Mouse (Mus musculus) heart, adult 9 months (tissue): ENCODE results near the gene Zfp719.

Source experiments
- DNase-seq, 2 experiments: peaks; one replicate each; pipeline ENCODE4 v3.0.0; 2022; ENCODE audit warnings: low spot score in 2 of 2

The Zfp719 gene

DNA sequence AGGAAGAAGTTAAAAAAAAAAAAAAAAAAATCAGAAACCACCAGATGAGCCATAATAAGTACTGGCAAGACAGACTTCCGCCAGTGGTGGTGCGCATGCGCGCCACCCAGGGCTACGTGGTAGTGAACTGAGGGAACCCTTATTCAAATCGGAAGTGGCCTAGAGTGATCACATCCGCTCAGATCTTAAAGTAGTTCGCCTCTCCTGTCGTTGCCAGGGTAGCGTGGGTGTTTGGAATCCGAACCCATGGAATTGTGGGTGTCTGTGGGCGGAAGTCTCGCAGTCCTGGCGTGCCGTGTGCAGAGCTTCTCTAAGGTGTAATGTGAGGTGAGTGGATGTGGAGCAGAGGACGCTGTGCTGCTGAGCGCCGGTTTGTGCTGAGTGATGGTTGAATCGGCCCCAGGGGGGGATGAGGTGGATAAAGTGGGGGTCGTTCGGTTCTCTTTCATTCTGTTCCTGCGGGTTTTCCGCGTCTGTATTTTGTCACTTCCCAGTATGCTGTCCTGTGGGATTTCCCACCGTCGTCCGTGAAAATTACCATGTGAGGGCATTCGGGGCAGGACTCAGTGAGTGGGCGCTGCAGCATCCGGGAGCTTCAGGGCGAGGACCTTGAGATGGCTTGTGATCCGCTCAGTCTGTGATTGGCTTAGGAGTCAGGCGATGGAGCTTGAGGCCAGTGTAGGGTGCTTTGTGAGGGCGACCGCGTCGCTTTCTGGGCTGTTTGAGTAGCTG is at the start of gene Zfp719:
Gene Zfp719 (plus strand): TSS at position 171 of the 732 bp plus-strand sequence.
- DNase-seq = peak; percentile 92 to 94

DNA sequence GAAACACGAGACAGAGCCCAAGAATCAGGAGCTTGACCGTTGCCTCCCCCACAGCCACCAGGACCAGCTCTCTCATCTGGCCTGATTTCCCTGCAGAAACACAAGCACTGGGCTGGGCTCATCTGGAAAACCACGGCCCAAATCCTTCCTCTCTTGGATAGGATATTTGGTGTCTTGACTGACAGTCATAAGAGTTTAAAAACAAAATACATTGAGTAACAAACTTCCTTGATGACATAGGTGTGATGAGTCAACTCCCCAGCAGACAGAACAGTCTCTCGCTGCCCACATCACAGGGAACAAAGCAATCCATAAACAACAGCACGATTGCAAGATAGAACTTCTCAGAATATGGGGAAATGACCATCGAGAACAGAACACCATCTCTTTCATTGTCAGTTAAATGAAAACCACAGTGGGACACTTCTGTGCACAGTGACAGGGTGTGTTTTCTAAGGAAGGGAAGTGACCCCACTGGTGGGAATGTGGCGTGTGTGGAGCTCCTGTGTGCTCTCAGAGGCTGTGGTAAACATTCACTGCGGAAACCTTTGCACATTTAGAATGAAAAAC is 49.1 kb upstream of the Zfp719 start:
- no peak for DNase-seq

- DNase-seq = peak; percentile 6 to 51
These were observed 46.4 kb upstream of the Zfp719 start for GRCm38 (mm10) chr7:43532936-43533505.

- DNase-seq = no peak
These were observed 40.9 kb upstream of the Zfp719 start for GRCm38 (mm10) chr7:43538524-43538923.

- peak; percentile 15 to 41 for DNase-seq
These were observed 35.0 kb upstream of the Zfp719 start, which contains the start of gene Cd33 for GRCm38 (mm10) chr7:43544225-43544977. Cd33 (minus strand) TSS chr7:43544428.

DNA sequence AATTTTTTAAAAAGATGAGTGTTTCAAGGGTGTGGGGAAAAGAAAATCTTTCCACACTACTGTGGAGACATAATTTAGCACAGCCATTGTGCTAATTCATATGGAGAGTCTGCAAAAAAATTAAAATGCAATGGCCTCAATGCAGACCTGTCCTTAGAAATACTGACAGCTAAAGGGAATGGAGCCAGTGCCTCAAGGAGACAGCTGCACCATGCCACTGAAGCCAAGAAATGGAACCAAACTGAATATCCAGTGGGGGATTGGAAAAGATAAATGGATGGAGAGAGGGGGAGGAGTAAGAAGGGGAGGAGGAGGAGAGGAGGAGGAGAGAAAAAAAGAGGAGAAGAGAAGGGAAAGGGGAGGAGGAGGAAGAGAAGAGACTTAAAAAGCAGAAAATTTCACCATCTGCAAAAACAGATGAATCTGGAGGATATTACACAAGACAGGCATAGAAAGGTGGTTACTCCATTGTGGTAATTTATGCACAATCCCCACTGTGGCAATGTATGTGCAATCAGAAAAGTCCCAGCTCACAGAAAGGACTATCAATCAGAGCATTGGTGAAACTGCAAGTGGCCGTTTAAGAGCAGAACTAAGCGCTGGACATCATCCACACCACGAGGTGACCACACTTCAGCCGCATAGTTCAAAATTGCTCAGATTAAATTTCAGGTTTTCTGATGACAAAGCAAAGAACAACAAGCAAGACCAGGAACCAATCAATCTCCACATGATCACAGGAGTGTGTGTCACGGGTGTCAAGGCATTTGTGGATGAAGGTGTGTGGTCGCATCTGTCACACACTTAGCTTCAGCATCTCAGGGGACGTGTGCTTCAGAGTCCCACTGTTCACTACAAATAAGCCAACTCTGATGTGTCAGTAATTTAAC is 33.5 kb upstream of the Zfp719 start:
- no peak for DNase-seq

DNA sequence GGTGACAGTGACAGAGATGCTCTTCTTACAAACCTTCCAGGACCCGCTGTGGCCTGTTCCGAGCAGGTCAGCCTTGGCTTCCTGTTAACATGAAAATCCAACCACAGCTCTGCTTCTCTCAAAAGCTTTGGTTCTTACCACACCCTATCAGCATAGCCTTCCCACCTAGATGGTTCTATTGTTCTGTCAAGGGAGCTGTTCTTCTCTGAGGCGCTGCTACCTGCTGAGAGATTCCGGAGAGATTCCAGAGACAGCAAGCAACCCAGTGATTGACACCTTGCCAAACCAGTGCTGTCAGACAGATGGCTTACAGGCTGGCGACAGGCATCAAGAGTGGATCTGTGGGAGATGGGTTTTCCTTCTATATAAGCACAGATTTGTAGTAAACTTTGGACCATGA is 31.7 kb upstream of the Zfp719 start:
- DNase-seq = no peak

DNA sequence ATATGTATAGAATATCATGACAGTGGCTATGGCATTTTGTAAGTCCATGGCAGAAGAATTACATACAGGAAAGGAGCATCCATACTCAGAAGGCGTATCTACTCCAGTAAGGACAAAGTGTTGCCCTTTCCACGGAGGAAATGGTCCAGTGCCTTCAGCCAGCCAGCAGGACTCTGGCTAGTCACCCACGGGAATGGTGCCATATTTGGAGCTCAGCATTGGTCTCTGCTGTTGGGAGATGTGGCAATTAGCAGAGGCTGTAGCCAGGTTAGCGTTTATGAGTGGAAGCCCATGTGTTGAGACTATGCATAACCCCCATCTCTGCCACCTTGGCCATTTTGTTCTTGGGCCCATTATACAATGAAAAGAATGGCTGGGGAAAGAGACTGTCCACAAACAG is 31.2 kb upstream of the Zfp719 start:
- no peak for DNase-seq

DNA sequence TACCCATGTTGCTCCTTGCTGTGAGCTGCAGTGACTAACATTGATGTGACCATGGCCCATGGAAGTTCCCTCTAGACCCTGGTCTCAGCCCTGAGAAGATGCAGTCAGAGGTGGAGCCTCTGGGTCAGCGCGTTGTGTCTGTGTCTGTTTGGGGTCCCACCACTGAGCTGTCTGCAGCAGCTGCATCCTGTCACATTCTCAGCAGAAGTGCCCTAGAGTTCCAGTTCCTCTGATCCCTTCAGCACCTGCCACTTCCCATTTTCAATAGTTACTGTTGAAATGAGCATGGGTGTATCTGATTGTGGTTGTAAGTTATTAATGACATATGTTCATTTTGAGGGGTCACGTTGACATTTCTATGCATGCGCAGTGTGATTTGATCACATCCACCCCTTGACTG is 26.3 kb upstream of the Zfp719 start:
- peak; percentile 27 to 58 for DNase-seq

GRCm38 (mm10) chr7:43554550-43554949 is 24.9 kb upstream of the Zfp719 start:
- DNase-seq = peak; percentile 61 to 75

- DNase-seq = no peak
These were observed 24.1 kb upstream of the Zfp719 start for GRCm38 (mm10) chr7:43555351-43555750.

DNA sequence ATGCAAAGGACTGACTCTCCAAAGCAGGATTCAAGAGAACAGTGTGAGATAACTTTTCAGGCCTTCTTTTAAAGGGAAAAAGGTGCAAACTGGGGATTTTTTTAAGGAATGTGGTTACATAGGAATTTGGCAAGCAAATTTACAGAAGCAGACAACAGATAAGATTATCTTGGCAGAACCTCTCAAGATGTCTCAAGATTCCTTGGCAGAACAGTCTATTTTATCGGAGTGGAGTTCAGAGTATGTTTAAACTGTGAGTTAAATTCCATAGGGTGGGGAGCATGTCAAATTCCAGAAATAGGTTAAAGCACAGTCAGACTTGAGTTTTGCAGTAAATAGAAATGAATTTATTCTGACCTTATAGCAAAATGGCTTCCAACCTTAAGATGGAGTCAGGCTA is 22.5 kb upstream of the Zfp719 start:
- DNase-seq = no peak

DNA sequence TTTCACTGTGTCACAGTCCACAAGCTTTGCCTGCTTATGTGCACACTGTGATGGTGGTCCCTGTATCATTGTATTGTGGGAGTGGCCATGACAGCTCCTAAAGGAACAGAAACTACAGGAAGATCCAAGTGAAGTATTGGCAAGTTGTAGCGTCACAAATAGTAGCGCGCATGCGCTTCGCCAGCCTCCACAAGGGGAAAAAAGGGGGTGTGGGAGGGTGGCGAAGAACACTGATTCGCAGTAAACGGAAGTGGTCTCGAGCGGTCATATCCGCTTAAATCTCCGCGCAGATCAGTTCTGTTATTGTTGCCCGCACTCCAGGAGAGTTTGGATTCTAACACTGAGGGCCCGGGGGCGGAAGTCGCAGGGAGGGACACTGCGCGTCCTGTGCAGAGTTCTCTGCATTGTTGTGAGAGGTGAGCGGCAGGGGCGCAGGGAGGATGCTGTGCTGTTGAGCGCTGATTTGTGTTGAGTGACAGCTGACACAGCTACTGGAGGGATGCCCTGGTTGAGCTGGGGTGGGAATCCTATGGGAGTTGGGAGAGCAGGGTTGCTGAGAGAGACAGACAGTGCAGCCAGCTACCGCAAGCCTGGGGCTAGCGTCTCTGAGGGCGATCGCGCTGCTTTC is 17.3 kb upstream of the Zfp719 start, which contains the start of gene Zfp658:
Gene Zfp658 (plus strand): TSS at position 251 of the 628 bp plus-strand sequence.
- peak; percentile 81 to 84 for DNase-seq

DNA sequence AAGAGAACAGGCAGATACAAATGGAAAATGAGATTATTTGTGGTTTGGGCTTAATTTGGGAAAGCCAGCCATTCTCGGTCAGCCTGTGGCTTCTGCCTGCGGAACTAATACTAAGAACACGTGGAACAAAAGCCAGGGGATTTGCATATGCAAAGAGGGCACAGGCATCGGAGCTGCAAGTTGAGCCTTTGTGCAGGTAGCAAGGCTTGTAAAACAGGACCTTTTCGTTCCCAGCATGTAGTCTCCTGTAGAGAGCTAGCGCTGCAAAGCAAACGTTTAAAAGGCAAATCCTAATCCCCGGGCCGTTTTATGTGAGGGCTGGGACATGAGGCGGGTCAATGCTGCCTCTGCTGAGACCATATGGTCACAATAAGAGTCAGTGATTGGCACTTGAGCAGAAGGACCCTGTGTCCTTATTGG is 16.7 kb upstream of the Zfp719 start:
- peak in 1 of 2 experiments; percentile 16 for DNase-seq

- no peak for DNase-seq
These were observed 16.1 kb upstream of the Zfp719 start for GRCm38 (mm10) chr7:43563300-43563699.

GRCm38 (mm10) chr7:43571216-43571615 is 8.2 kb upstream of the Zfp719 start:
- DNase-seq = no peak

GRCm38 (mm10) chr7:43580526-43580925 is 1.1 kb downstream of the Zfp719 start:
- no peak for DNase-seq

GRCm38 (mm10) chr7:43584790-43585189 is 5.4 kb downstream of the Zfp719 start:
- no peak for DNase-seq

- no peak for DNase-seq
These were observed 22.5 kb downstream of the Zfp719 start for GRCm38 (mm10) chr7:43601884-43602283.

DNA sequence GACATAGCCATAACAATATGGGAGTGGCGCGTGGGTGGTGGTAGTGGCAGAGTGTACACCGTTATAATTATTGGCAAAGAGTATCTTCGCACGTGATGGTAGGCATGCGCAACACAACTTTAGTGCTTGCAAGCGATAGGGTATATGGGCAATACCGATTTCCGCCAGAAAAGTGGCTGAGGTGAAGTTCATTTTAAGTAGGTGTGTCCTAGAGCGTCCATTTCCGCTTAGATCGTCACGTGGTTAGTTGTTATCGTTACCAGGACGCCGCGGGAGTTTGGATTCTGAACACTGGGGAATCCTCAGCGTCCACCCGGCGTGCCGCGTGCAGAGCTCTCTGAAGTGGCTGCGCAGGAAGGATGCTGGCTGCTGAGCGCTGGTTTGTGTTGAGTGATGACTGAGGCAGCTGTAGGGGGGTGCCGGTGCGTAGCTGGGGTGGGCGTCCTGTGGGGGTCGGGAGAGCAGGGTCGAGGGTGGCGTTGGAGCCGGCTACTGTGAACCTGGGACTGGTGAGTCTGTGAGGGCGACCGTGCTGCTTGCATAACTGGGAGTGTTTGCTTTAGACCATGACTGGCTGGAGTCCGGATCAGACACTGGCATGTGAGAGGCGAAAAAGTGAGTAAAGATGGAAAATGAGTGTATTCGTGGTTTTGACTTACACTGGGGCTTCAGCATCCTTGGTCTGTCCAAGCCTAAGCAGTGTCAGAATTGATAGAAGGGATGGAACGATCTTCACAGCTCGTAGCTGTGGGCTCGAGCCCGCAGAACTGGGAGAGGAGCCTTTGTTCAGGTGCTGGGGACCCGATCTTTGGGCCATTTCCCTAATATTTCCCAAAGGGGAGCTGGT is 27.7 kb downstream of the Zfp719 start, which contains the start of gene Zfp819:
Gene Zfp819 (plus strand): TSS at position 274 of the 847 bp plus-strand sequence.
- DNase-seq = peak; percentile 4 to 21
